Mouse (Mus musculus) left cerebral cortex, postnatal 4 days (tissue): ENCODE results near the gene Pigz. TPM values are rescaled to one million over a fixed set of nuclear protein-coding genes. Genes with fewer than 3 reads are reported as not detected.
A peak's percentile ranks its signal among the peaks of the same experiment; 100 is the strongest.

ENCODE experiments used
- DNase-seq: peaks from one replicate; pipeline ENCODE4 v3.0.0-alpha.2; 2022
- intact Hi-C: fragments of 180-260 bp; cut with DNase I; formaldehyde crosslinking; loops from one replicate; pipeline ENCODE4 v1.15.1; 2025
- total RNA-seq, 2 experiments: library from RNA; stranded (reverse); gene quantifications; 2 replicates each; pipeline ENCODE4 v1.2.3; 2021

The Pigz gene
- 10 to 100 TPM in 1 of 2 experiments, 1 to 10 TPM in 1; 8.9 to 10.4 TPM for total RNA-seq

DNA sequence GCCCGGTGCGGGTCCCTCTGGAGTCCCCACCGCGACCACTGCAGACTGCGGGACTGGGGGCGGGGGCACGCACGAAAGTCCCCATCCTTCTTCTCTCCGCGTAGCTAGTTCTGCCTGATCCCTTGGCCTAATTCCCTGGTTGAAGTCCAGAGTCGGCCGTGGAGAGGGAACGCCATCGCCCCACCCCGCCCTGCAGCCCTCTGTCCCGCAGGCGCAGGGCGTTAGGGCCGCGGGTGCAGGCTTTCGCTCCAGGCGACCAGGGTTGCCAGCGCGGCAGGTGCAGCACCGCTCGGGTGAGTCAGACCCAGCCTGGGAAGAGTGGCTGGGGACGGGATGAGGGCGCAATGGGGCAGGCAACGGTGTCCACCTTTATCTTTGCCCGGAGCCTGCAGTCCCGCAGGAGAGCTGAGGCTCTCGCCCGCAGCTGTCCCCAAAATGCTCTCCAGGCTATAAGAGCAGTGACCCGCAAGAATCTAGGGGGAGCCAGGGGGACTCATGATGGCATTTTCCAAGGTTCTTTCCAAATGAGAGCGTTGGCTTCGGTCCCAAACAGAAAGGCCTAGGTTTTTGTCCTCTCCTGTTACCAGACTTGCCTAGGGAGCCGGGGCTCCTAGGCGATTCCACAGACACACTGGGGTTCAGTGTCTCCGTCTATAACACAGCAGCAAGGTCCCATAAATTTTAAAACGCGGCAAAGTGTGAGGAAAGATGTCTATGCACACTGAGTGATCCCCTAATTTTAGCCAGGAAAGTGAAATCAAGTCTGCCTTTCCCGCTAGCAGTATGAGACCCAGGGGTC lies at the start of gene Pigz:
Pigz (plus strand) TSS at position 101 of the 799 bp plus-strand sequence.
- intact Hi-C loops: no loop called here

DNA sequence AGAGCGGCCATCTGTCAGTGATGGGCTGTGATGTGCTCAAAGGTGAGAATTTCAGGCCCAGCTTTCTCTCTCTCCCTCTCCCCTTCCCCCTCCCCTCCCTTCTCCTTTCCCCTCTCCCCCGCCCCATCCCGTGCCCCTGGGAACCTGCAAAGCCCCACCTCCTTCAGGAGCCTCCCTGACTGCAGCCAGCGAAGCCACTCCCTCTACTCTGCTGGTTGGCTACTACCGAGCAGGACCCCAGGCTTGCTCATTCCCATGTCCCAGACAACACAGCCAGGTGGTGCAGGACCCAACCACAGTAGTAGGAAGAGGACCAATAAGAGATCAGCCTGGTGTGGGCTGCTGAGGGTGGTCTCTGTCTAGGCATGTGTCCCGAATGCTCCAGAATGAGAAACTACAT lies 49.7 kb upstream of the Pigz start:
- intact Hi-C loops: no loop called here
- DNase-seq: no peak

More for the DNA sequence above, at the start of gene Pigz:
- DNase-seq: peak; percentile 69

DNA sequence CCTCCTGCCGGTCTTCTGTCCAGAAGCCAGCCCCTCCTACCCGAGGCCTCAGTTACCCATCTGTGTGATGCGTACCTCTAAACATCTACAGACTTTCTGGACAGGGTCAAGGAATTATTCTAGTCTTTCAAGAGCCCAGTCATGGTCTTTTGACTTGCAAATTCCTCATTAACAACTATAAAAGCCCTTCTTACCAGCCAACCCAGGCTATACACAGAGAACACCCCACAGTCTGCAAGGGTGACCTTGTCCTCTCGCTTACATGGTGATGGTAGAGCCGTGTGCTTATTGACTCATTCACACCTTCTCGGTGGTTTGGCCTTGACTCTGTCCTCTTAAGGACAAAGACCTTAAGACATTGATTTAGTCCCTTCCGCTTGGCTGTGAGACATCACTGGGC lies 42.7 kb upstream of the Pigz start:
- intact Hi-C loops: no loop called here

DNA sequence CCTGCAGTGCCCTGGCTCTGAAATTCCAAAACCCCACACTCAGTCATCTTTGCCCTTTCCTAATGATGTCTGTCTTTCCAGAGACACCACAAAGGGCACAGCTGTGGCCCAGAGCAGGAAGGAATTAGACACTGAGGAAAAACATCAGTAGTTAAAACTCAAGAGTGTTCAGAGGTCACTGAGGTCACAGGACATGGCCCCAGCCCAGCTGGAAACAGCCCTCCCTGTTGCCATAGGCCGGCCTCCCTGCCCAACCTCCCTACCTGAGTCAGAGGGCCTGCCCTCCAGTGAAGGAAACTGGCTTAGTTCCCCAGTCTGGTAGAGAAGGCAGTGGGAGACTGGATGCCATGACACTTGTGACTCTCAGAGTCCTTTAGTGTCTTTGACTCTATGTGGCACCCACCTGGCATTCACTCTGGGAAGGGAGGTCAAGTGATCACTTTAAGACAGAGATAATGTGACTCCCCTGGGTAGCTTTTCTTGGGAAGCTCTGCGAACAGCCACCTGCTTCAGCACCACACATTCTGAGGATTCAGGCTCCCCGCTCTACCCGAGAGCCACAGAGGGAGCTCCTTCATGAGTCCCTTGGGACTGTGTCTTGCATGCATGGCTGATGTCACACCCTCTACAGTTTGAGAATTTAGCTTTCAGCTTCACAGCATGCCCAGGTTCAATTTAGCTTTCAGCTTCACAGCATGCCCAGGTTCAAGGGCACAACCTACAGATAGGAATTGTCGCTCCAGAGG lies 40.1 kb upstream of the Pigz start:
- no peak for DNase-seq
- intact Hi-C loops: no loop called here

More for the DNA sequence above, 42.7 kb upstream of the Pigz start:
- no peak for DNase-seq

DNA sequence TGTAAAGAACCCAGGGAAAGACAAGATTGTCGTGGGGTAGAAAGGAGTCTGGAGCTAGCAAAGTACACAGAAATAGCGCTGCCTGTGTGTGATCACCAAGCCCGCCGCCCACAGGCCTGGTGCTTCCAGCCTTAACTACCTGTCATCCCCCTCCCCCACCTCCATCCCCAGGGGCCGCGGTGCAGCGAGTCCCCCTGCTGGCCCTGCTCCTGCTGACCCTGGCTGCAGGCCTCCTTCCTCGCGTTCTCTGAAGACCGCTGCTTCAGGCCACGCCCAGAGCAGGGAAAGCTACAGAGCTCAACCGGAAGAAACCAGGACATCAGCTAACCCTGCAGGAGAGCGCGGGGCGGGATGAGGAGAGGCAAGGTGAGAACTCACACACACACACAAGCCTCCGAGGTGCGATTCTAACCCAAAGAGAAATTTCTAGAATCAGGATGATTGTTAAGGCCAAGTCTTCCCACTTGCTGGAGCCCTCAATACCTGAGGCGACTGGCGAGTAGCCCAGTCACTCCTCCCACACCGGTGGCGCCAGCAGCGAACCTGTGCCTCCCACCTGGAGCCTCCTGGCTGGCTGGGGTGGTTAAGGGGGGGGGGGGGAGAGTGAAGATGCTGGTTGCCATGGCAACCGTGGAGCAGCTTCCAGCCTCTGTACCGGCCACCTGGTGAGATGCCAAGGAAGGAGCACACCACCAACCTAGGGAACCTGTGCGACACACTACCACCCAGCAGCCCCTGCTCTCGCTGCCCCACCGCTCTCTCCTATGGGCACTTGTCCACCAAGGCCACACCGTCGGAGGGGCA lies 36.5 kb upstream of the Pigz start:
- DNase-seq: peak; percentile 45
- intact Hi-C loops: no loop called here

DNA sequence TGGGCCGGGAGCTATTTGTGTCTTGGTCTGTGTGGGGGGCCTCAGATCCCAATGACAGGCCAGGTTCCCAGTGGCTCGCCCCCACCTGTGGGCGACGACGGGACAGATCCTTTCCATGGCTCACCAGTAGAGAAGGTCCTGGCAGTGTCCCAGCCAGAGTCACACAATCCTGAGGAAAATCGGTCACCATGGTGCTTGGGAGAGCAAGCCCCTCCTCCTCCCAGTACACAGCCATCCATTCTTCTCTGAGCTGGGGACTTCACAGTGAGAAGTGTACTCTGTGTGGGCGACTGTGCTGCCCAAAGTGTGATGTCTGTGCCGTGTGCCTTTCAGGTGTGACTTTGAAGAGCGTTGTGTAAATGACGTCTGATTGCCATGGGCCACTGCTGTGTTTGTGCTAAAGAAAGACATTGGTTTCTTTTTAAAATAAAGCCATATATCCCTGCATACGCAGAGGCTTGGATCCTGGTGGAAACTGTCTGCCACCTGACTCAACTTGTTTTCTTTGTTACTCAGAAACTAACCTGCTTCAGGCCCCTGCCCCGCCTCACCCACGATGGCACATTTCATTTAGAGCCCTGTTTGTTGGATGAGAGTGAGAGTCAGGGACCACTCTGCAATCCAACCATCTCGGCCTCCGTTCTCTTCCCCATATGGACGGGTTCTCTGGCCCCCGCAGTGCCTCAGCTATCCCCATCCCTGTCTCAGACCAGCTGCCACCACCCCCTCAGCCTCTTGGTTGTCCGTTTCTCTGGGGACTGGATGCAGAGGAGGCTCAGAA lies 34.9 kb upstream of the Pigz start:
- intact Hi-C loops: no loop called here

DNA sequence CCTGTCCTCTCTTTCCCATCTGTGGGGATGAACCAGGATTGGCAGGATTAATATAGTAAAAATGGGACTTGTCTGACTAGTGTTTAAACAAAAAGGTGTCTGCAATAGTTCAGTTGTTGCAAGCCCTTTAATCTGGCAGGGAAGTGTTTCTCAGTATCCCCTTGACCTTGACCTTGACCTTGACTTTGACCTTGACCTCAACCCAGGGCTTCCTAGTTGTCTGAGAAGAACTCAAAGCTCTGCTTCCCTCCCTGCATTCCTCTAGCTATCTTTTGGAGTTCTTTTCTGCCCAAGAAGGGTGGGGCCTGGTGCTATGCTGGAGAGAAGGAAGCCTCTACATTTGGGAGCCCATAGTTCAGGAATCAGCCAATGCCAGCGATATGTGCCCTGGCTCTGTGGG lies 31.8 kb upstream of the Pigz start:
- DNase-seq: no peak
- intact Hi-C loops: no loop called here

More for the DNA sequence above, 34.9 kb upstream of the Pigz start:
- DNase-seq: peak; percentile 80

DNA sequence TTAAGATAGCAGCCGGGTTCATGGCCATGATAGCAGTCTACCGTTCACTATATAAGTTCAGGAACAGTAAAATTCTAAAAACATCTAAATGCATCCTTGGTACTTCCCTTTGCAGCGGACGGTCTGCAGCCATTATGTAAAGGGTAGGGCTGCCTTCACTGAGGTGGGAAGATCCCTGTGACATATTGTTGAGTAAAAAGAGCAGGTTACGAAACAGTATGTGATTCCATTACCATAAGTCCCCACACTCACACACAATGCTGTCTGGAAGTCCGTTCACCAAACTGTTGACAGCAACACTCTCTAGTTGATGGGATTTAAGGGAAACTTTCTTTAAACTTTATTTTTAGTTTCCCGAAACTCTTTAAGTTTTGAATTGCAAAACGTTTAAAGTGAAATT lies 30.4 kb upstream of the Pigz start:
- no peak for DNase-seq
- intact Hi-C loops: no loop called here

DNA sequence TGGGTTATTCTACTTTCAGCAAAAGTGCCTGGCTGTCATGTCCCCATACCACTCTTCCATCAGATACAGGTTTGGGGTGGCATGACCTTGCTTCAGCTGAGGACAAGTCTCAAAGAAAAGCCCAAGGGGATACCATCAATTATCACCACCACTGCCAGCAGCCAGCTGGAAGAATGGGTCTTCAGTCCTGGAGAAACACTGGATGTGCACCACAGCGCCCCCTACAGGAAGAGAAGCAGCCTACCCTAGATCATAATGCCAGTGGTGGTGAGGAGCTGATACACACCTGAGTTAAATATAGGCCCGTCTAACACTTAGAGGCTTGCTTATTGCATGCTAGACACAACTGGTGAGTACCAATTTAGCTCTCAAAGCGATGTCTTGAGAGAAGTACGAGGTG lies 28.3 kb upstream of the Pigz start:
- intact Hi-C loops: no loop called here
- DNase-seq: no peak

DNA sequence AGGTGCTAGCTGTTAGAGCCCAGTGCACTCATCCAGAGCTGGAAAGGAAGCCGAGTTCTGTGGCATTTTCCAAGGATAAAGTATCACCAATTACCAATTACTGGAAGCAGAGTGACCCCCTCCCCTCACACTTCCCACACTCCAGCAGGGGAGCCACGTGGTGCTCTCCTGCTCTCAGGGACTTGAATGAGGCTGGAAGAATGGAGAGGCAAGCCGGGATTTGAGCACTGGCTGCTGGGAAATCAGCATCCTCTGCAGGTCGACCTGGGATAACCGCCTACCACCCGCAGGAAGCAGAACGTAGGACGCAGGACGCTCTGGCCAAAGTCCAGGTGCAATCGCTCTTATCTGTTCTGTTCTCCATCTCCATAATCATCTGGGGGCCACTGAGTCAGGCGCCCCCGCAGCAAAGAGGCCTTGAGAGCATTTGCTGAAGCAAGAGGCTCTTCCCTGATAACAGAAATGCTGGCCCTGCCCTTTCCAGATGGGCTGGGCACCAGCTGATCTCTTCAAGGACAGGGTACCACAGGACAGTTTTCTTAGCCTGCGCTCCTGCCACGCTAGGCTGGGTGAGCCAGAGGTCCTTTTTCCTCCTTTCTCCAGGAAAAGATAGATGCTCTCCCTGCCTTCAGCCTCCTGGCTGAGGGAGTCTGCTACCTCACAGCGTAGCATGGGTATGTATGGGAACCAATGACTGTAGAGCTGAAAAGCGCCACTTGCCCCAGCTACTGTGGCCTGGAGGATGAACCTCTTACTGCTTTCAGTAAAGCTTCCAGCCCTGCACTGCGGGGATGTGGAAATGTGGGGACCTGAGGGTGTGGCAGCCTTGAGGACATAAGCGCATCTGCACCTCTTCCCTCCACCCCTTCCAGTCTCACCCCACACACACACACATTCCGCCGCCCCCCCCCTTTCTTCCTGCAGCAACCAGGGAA lies 27.5 kb upstream of the Pigz start:
- intact Hi-C loops: no loop called here
- DNase-seq: no peak

DNA sequence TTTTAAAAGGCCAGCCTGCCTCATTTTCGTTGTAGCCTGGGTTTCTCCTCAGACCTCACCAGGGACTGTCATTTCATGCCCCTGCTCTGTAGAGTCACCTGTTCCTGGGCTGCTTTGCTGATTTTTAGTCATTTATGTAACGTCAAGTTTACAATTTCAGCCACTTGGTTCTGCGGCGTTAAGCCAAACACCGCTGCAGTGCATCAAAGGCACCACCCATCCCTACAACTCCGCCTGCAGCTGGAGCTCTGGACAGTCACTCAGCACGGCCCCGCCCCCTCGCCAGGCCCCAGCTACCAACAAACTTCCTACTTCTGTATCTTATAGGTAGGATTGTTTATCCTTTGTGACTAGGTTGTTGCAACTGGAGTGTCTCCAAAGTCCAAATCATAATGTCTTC lies 26.8 kb upstream of the Pigz start:
- intact Hi-C loops: no loop called here
- DNase-seq: no peak

DNA sequence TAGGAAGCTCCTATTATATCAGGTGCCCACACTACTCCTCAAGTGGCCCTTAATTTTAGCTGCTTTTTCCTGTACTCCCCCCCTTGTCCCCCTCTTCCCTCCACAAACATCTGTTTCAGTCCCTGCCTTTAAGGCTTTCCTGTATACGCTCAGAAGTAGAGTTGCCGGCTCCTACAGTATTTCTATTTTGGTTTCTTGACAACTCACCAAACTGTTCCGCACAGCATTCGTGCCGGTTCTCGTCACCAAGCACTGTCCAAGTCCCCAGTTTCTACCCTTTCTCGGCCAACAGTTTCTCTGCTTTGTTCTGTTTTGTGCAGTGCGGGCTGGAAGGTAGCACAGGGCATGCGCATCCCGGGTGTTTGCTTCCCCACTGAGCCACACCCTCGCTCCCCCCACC lies 24.7 kb upstream of the Pigz start:
- DNase-seq: no peak
- intact Hi-C loops: no loop called here

DNA sequence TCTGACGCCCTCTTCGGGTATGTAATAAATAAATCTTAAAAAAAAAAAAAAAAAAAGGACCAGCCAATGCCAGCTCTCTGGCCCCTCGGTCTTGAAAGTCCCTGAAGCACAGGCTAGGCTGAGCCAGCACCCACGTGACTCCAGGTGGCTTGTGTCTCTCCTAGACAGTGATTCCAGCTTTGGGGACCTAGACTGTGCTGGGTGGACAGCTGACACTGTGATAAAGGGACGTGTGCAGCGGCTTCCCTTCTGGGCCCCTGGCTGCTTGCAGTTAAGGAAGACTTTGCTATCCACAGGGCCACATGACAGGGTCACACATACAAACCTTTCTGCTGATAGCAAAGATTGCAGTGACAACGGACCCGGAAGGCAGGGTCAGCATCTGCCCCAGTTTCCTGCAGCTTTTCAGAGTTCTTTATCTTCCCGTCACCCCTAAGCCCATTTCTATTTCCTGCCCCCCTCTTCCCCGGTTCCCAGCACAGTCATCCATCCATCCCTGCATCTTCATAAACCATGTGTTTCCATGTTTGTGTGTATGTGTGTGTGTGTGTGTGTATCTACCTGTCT lies 23.3 kb upstream of the Pigz start:
- no peak for DNase-seq
- intact Hi-C loops: loop anchor here (10.0 kb wide), 1 partner anchor 446 kb away; no protein-coding TSS in a partner anchor

DNA sequence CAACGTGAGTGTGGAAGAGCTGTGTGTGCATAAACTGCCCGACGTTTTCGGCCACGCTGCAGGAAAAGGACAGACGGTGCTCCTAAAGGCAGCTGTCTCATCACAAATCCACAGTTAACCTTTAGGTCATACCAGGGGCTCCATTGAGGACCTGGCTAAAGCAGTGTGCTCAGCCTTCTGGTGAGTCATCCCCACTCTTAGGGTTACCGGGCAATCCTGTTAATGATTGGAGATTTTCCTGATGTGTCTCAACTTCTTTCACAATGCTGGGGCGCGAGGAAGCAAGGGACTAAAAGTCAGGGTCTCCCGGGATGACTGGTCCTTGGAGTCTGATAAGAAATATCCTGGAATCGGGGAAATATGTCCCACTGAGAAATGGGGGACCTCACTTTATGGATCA lies 15.9 kb upstream of the Pigz start:
- intact Hi-C loops: loop anchor here (1.0 to 10.0 kb wide), 3 partner anchors 39 to 453 kb away; partner anchors contain the start of gene Meltf
- no peak for DNase-seq

DNA sequence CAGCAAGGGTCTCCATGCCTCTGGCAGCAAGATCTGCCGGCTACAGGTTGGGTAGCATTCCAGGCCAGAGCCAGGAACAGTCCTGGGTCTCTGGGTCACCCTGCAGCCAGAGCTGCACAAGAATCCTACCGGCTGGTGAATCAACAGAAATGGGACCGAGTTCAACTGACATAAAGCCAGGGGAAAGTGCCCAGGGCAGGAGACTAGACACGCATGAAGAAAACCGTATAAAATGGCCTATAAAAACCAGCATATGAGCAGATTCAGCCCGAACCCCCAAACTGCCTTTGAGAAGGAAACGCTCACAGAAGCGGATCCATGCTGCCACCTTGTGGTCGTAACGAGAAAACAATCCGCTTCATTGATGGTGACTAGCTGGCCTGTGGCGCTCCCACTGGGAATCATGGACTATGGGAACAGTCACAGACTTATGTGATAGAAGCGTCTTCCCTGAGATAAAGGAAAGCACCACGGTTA lies 15.4 kb upstream of the Pigz start:
- intact Hi-C loops: loop anchor here (1.0 to 10.0 kb wide), 3 partner anchors 40 to 453 kb away; partner anchors contain the start of gene Meltf
- DNase-seq: peak; percentile 84

DNA sequence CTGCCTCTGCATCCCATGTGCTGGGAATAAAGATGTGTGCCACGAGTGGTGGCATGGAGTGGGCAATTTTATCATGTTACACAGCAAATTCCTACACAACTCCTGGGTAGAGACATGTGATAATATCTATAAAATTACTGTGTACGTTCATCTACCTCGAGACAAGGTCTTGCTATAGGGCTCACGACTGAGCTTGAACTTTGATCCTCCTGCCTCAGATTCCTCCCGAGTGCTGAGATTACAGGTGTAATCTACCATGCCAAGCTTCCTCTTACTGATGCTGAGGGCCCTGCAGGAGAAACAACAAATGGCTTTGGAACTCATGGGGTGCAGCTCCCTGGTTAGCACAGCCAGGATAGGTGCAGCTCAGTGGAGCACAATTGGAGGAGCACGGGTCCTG lies 9.3 kb upstream of the Pigz start:
- intact Hi-C loops: no loop called here
- no peak for DNase-seq

DNA sequence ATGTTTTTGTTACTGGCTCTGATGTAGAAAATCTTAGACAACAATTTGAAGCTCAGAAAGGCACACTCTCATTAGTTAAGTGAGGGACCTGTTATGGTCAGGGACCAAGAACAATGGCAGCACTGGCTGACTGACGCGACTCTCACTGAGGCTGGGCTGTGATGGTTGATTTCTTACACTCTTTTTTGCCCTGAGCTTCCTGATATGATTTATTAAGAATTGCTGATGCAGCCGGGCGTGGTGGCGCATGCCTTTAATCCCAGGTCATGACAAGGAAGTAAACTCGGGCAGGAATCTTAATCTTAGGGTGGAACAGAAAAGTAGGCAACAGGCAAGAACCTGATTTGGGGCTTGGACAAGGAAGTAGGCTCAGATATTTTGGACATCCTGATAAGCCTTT lies 7.6 kb upstream of the Pigz start:
- intact Hi-C loops: no loop called here
- no peak for DNase-seq

DNA sequence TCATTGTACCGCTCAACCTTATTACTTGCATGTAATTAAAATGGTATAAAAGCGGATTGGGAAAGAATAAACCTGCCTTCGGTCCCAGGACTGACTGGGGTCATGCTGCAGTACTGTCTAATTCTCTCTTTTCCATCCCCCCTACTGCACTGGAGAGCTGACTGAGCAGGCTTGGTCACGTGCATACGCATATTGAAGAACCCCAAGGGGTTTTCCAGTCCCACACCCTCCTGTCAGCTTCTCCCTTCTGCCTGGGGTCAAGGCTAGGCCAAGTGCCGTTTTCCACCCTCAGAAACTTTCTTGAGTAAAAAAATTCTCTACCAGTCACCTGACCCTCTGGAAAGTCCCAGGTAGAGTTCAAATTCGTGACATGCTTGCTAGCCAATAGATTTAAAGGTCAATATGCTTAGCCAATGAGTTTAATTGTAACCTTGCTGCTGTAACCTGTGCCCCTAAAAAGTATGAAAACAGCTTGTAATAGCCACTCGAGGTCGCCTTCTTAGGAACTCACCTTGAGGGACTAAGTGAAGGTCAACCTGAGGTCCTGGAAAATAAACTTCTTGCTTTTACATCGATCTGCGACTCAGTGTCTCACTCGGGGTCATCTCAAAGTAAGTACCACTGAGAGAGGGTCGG lies 7.0 kb upstream of the Pigz start:
- DNase-seq: no peak
- intact Hi-C loops: no loop called here
